Mouse (Mus musculus): ENCODE measurements around the gene Igll1.
"Not testable (repeated sequence)": the region's sequence is repeated elsewhere in the genome, so short reads cannot be mapped to it uniquely, and the experiment has no call there.

Igll1 gene

DNA sequence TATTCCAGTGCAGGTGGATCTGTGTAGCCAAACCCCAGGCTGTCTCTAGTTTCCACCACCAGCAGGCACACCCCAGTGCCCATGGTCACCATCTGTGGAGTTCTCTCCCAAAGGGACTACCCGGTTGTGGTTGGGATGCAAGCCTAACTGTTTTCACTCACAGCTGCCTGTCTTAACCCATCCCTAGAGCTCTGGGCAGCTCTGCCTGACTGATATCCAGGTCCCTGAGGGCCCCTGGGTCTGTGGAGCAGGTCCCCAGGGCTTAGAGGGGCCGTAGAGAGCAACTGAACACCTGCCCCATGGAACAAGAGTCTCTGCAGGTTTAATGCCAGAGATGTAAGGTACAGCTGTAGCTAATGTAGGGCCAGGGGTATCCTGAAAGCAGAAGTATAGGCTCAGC lies at the start of gene Igll1:
TSS of gene Igll1 (minus strand) at position 8 of the 400 bp plus-strand sequence.
- DNase-seq (ENCODE audit: low read depth) = no peak

DNA sequence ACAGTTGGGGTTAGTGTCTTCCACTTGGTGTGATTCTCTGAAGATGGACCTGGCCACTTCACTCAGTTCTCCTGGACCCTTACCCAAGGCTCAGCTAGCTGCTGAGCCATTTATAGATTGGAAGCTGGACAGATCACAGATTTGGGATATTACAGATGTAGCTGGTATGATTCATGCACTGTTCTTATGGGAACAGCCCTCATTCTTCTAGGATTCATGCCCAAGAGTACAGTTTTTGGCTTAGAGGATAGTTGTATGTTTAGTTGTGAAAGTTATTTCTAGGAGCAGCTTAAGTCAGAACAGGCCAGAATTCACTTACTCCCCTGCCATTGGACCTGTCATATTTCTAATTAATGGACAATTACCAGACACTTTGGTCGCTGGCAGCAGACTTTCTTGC lies 49.7 kb upstream of the Igll1 start:
- DNase-seq (ENCODE audit: low read depth) = no peak

- DNase-seq (ENCODE audit: low read depth) = peak; percentile 79
Measured at GRCm38 (mm10) chr16:16911641-16912597, 48.1 kb upstream of the Igll1 start.

GRCm38 (mm10) chr16:16907799-16908198 lies 44.0 kb upstream of the Igll1 start:
- DNase-seq (ENCODE audit: low read depth) = no peak

DNA sequence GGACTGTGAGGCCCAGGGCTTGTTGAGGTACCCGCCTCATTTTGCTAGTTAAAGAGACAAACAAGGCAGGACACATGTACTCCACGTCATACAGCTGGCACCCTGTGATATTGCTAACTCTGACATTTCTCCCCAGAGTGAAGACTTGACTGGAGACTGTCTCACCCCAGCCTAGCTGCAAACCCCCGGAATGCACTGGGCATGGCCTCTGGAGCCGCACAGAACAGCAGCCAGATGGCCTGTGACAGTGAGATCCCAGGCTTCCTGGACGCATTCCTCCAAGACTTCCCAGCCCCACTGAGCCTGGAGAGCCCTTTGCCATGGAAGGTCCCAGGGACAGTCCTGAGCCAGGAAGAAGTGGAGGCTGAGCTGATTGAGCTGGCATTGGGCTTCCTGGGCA lies 39.4 kb upstream of the Igll1 start:
- no peak for DNase-seq (ENCODE audit: low read depth)

GRCm38 (mm10) chr16:16902329-16902728 lies 38.5 kb upstream of the Igll1 start:
- no peak for DNase-seq (ENCODE audit: low read depth)

- no peak for DNase-seq (ENCODE audit: low read depth)
Measured at GRCm38 (mm10) chr16:16897056-16897584, 33.3 kb upstream of the Igll1 start.

GRCm38 (mm10) chr16:16896382-16897055 lies 32.7 kb upstream of the Igll1 start, which contains the start of gene Ppm1f:
Gene Ppm1f, plus strand, starts transcription at chr16:16896469.
- DNase-seq (ENCODE audit: low read depth) = peak; percentile 96

- no peak for DNase-seq (ENCODE audit: low read depth)
Measured at GRCm38 (mm10) chr16:16896015-16896381, 32.2 kb upstream of the Igll1 start.

- no peak for DNase-seq (ENCODE audit: low read depth)
Measured at GRCm38 (mm10) chr16:16892366-16892765, 28.6 kb upstream of the Igll1 start.

GRCm38 (mm10) chr16:16888341-16888740 lies 24.6 kb upstream of the Igll1 start:
- no peak for DNase-seq (ENCODE audit: low read depth)

- DNase-seq (ENCODE audit: low read depth) = no peak
Measured at GRCm38 (mm10) chr16:16879025-16879424, 15.2 kb upstream of the Igll1 start.

DNA sequence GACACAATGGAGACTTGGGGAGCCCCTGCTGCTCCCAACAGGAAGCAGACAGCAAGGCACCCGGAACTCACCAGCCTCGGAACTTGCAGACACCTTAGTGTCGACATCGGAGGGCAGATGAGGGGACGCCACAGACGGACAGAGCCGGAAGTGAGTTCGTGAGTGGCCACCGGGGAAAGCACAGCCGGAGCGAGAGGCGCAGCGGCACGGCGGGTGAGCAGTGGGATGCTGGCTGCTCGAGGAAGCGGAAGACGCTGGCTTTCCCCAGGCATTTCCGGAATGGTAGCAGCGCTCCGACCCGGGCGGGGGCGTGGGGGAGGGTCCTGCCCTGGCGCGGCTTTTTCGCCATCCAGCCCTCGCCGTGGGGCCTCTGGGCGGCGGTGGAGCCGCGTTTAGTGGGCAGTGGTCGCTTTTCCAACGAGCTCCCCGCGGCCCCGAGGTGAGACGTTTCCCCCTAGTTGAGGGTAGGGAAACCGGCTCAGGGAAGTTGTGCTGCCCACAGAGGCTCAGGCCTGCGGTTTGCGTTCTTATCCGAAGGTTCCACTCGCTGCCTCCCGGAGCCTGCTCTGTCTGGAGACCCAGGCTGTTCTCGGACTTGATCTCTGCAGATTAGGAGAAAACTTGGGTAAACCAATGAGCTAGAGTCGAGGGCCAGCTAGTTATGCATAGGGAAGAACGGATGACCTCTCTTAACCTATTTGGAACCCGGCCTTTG lies 7.0 kb upstream of the Igll1 start, which contains the start of the genes Top3b and Vpreb1:
TSS of gene Top3b (plus strand) at position 120 of the 715 bp plus-strand sequence.
TSS of gene Vpreb1 (minus strand) at position 227 of the 715 bp plus-strand sequence.
- peak; percentile 95 for DNase-seq (ENCODE audit: low read depth)

GRCm38 (mm10) chr16:16870241-16870616 lies 6.4 kb upstream of the Igll1 start:
- no peak for DNase-seq (ENCODE audit: low read depth)

DNA sequence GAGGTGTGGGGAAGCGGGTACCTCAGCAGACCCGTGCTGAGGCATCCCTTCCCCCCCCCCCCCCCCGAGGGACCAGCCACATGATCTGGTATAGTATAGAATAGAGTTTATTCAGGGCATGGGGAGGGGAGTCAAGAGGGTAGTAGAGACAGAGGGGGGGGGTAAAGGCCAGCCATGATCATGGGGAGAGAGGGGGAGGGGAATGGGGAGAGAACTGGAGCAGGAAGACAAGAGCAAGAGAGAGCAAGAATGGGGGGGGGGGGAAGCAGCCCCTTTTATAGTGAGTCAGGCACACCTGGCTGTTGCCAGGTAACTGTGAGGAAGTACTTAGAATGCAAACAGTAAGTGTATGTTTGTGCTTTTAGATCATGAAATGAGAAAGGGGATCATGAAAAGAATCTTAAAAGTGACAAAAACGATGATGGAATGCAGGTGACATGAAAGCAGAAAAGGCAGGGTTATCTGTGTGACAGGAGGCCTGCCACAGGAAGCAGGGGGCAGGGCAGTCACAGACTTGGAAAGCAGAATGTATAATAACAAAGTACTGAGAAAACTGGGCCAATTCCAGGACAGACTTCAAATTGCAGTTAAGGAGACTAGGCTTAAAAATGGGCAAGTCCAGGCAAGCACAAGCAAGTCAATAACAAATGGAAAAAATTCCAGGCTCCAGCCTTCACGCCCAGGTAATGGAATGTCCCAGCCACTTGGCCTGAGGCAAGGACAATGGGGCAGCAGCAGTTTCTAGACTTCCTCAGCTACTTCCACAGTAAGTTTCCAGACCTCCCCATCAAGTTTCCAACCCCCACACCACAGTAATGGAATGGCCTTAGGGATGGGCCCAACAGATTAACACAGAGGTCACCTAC lies 2.1 kb upstream of the Igll1 start:
- DNase-seq (ENCODE audit: low read depth) = peak; percentile 20

DNA sequence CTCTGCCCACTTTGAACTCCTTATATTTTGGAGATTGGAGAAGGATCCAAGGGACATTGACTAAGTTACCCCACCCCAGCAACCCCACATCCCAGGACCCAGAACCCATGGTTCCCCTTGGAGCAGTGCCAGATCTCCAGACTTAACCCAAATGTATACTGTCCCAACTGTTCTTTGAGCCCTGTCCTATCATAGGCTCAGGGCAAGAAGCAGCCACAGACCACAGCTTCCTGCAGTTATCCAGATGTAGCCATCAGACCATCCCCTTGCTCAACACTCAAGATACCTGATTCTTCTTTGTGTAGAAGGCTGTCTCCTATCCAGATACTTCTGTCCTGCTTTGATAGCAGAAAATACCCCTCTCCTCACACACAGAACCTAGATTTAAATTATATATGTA lies 1.4 kb upstream of the Igll1 start:
- DNase-seq (ENCODE audit: low read depth) = no peak

DNA sequence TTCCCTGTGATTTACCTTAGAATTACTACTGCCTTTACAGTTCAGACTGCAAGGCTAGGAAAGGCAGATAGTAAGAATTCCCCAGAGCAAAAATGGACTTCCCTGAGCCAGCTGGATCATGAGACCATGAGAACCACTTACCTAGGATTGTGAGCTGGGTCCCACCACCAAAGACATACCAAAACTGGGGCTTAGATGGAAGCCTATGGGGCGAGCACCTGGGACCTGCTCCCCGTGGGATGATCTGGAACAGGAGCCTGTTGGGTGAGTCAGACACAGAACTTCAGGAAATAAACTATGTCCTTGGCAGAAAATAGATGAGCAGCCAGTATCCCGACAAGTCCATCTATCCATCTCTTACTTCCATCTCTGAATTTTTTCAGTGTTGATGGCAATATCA lies 1.5 kb downstream of the Igll1 start:
- DNase-seq (ENCODE audit: low read depth) = no peak

DNA sequence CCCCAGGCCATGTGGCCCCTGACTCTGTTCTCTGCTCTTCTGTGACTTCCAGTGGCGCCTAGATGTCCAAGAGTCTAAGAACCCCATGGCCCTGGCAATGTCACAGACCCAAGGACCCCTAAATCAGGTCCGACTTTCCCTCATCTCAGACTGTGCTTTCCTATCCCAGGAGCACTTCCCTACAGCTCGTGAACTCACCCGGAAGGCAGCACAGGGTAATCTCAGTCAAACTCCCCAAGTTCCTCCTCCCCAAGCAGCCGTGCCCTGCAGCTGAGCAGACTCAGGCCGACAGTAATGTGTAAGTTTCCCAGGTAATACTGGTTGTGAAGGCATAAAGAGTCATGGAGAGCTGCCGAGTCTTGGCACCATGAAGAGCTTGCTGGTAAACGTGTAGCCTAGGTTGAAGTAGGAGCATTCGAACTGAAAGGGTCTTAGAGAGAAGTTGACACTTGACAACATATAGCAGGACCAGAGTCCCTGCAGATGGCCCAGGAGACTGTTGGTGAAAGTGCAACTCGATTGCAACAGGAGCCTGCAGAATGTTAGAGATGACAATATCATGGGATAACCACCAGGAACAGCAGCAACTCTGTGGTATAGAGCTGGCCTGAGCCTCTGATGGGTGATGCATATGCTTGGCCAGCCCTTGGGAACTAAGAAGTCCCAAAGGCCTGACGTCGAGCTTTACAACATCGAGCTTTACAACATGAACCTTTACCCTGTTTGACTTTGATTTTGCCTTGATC lies 6.9 kb downstream of the Igll1 start:
- DNase-seq (ENCODE audit: low read depth) = no peak

DNA sequence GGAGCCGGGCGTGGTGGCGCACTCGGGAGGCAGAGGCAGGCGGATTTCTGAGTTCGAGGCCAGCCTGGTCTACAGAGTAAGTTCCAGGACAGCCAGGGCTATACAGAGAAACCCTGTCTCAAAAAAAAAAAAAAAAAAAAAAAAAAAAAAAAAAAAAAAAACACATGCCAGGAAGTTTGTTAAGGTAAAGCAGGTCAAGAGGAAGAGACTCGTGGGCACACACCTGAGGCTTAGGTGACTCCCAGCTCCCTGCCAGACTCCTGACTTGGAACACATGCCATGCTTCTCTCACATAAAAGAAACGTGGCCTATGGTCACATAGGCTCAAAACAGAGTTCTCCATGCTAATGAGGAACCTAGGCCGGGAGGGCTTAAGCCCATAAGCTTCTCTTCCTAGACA lies 7.7 kb downstream of the Igll1 start:
- not testable (repeated sequence) for DNase-seq (ENCODE audit: low read depth)

GRCm38 (mm10) chr16:16855541-16855940 lies 8.2 kb downstream of the Igll1 start:
- DNase-seq (ENCODE audit: low read depth) = no peak

All from induced T-regulatory cell, adult 2 months (primary cell).